Mouse (Mus musculus) midbrain, postnatal 0 days (tissue): ENCODE results near the gene Coq9. TPM values are rescaled to one million over a fixed set of nuclear protein-coding genes. Genes with fewer than 3 reads are reported as not detected.

Experiments used
- ATAC-seq: fragments of 200-750 bp; cut with Nextera tagmentation; 2 replicates; pipeline ENCODE4 v1.8.0; 2017; ENCODE audit warnings: moderate number of reproducible peaks, mild to moderate bottlenecking, moderate TSS enrichment, moderate library complexity; ENCODE audit not compliant: low FRiP score
- DNase-seq: peaks from one replicate; pipeline ENCODE4 v3.0.0-alpha.2; 2015; ENCODE audit warnings: low spot score
- H3K27ac ChIP-seq: fragments of 300-500 bp; sonication (generic); 2 replicates; pipeline ENCODE4 v1.5.1; 2014; ENCODE audit warnings: low read depth, mild to moderate bottlenecking, low read length, mixed read lengths
- H3K27me3 ChIP-seq: fragments of 300-500 bp; sonication (generic); 2 replicates; pipeline ENCODE4 v1.6.1; 2014; ENCODE audit warnings: low read length, control low read depth, mixed read lengths; ENCODE audit not compliant: insufficient read depth
- H3K36me3 ChIP-seq: fragments of 300-500 bp; sonication (generic); 2 replicates; pipeline ENCODE4 v1.6.1; 2014; ENCODE audit warnings: low read length, control low read depth, mixed read lengths; ENCODE audit not compliant: insufficient read depth
- H3K4me1 ChIP-seq: fragments of 300-500 bp; sonication (generic); 2 replicates; pipeline ENCODE4 v1.6.1; 2014; ENCODE audit warnings: mild to moderate bottlenecking, control low read depth, antibody characterized with exemption, low read length, mixed read lengths; ENCODE audit not compliant: insufficient read depth
- H3K4me2 ChIP-seq: fragments of 300-500 bp; sonication (generic); 2 replicates; pipeline ENCODE4 v1.6.1; 2014; ENCODE audit warnings: low read depth, mild to moderate bottlenecking, low read length, mixed read lengths; ENCODE audit not compliant: poor library complexity, severe bottlenecking
- H3K4me3 ChIP-seq: fragments of 300-500 bp; sonication (generic); 2 replicates; pipeline ENCODE4 v1.5.1; 2014; ENCODE audit warnings: low read depth, mild to moderate bottlenecking, low read length, moderate library complexity
- H3K9ac ChIP-seq: fragments of 300-500 bp; sonication (generic); replicated peaks from 2 replicates; pipeline ENCODE4 v1.6.1; 2014; ENCODE audit warnings: mild to moderate bottlenecking, low read length, moderate library complexity, mixed read lengths; ENCODE audit not compliant: poor library complexity, severe bottlenecking
- H3K9me3 ChIP-seq: fragments of 300-500 bp; sonication (generic); 2 replicates; pipeline ENCODE4 v1.6.1; 2016; ENCODE audit warnings: low read length, control low read depth
- CTCF ChIP-seq: IDR thresholded peaks from 2 replicates; pipeline ENCODE4 v1.5.1; 2016; ENCODE audit warnings: antibody characterized with exemption, mild to moderate bottlenecking
- WGBS: fragments of 180-500 bp; shearing (Covaris S2); extraction: QIAGEN DNeasy Blood & Tissue Kit; methylation state at CpG from one replicate; pipeline ENCODE4 v1.1.7; 2014; 5-methylcytosine and 5-hydroxymethylcytosine counted together
- polyA plus RNA-seq: library from polyadenylated mRNA; unstranded; fragments of >200 nt; fragmentation: Nextera tagmentation; extraction: Ambion mirVana; gene quantifications from 2 replicates; pipeline ENCODE4 v1.2.1, GENCODE M21; 2015
- total RNA-seq: library from RNA; depleted of rRNA; stranded (reverse); fragments of >200 nt; gene quantifications from 2 replicates; pipeline ENCODE4 v1.2.3, GENCODE M21; 2014

The Coq9 gene
- total and polyA plus RNA-seq, 2 experiments from 2014 or later: 46.5 to 101 TPM

DNA sequence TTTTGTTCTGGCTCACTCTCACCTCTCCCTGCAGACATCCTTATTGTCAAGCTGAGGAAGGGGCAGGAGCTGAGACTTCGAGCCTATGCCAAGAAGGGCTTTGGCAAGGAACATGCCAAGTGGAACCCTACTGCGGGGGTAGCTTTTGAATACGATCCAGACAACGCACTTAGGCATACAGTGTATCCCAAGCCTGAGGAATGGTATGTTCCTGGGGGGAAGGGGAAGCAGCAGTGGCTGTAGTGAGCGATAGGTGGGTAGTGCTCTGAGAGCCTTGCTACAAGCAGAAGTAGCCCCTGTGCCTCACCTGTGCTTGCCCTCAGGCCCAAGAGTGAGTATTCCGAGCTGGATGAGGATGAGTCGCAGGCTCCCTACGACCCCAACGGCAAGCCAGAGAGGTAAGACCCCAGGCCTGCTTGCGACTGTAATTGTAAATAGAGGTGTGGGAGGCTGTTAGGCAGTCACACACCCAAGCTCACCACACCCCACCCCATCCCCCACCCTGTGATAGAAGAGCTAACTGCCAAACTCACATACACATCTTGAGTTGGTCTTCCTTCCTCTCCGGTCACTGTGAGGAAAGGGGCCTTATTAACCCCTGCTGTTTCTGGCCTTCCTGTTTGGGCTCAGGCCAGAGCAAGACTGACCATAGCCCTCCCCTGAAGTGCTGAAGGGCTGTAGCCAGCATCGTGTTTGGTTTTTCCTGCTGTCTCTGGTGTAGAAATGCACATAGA, 24.5 kb downstream of the Coq9 start:
- no peak overlapping the region for H3K4me2 ChIP-seq
- no peaks in the 10 kb centered on the region for H3K4me1 ChIP-seq
- no peaks in the 10 kb centered on the region for H3K9me3 ChIP-seq
- DNase-seq (no peak), ATAC-seq (no peak)
- no peak overlapping the region for H3K9ac ChIP-seq
- H3K27ac ChIP-seq: no peak overlapping the region
- 89% methylated on average over 12 of the region's 12 CpGs for WGBS
- H3K27me3 ChIP-seq: no peaks in the 10 kb centered on the region
- H3K4me3 ChIP-seq: no peak overlapping the region
- no peak for TF ChIP-seq CTCF
- H3K36me3 ChIP-seq: peaks cover 53% of the 10 kb centered on the region

GRCm38 (mm10) chr8:94863897-94864673, 26.0 kb downstream of the Coq9 start:
- 0 out of 2 replicates have a peak, but pooled peaks have one; percentile 8 for TF ChIP-seq CTCF
- Histone ChIP-seq H3K4me1 (peaks cover 10% of the 10 kb centered on the region), H3K27me3 (no peaks in the 10 kb centered on the region), H3K9ac (no peak overlapping the region), H3K9me3 (no peaks in the 10 kb centered on the region), H3K36me3 (peaks cover 53% of the 10 kb centered on the region), H3K4me2 (no peak overlapping the region), H3K27ac (no peak overlapping the region), H3K4me3 (no peak overlapping the region)
- 78% methylated on average over 10 of the region's 10 CpGs for WGBS
- ATAC-seq (no peak), DNase-seq (no peak)

DNA sequence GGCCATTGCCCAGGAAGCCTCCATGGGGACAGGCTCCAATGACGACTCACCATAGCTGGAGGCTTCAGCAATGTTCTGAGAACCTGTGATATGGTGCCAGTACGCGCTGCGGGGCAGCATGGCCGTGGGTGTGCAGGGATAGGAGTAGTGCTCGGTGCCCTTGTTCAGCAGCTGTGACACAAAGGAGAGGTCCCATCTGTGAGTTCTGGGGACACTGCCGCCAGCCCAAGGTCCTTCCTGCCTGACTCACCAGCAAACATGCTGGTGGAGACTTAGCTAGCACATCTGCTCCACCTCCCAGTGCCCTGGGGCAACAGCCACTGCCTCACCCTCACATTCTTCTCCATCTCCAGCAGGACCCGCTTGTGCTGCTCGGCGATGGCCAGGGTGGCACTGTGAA, 27.2 kb downstream of the Coq9 start:
- H3K4me1 ChIP-seq: peaks cover 17% of the 10 kb centered on the region
- no peak for TF ChIP-seq CTCF
- WGBS: 88% methylated on average over 10 of the region's 10 CpGs
- H3K36me3 ChIP-seq: peaks cover 49% of the 10 kb centered on the region
- no peaks in the 10 kb centered on the region for H3K9me3 ChIP-seq
- no peak for DNase-seq
- no peak overlapping the region for H3K4me2 ChIP-seq
- H3K27ac ChIP-seq: no peak overlapping the region
- H3K9ac ChIP-seq: no peak overlapping the region
- H3K27me3 ChIP-seq: no peaks in the 10 kb centered on the region
- no peak for ATAC-seq
- H3K4me3 ChIP-seq: no peak overlapping the region

DNA sequence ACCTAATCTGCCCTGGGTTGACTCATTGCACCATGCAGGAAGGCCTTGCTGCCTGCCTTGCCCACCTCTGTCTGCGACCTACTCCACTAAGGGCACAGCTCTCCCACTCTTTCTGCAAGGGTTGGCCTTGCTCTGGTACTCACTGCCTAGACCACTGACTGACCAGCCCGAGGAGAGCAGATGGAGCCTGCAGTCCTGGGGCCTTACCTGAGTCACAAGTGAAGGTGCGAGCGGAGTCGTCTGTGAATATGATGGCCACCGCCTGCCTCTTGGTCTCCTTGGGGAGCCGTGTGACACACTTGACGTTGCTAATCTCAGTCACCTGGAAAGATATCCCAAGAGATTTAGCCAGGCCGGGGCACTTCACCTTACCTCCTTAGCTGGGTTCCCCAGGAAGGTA, 28.8 kb downstream of the Coq9 start:
- TF ChIP-seq CTCF: no peak
- H3K9ac ChIP-seq: no peak overlapping the region
- no peak overlapping the region for H3K4me2 ChIP-seq
- no peak for DNase-seq
- H3K27ac ChIP-seq: no peak overlapping the region
- WGBS: 92% methylated on average over 9 of the region's 9 CpGs
- H3K36me3 ChIP-seq: peaks cover 39% of the 10 kb centered on the region
- H3K9me3 ChIP-seq: no peaks in the 10 kb centered on the region
- ATAC-seq: no peak
- no peak overlapping the region for H3K4me3 ChIP-seq
- peaks cover 17% of the 10 kb centered on the region for H3K4me1 ChIP-seq
- no peaks in the 10 kb centered on the region for H3K27me3 ChIP-seq

GRCm38 (mm10) chr8:94869146-94869545, 31.0 kb downstream of the Coq9 start:
- no peak for DNase-seq
- peak overlapping the region; percentile 66 for H3K4me3 ChIP-seq
- H3K27me3 ChIP-seq: no peaks in the 10 kb centered on the region; the same call in 1 of the 2 replicates
- WGBS: 45% methylated on average over 7 of the region's 7 CpGs
- no peak for TF ChIP-seq CTCF
- peak overlapping the region; percentile 88 for H3K9ac ChIP-seq
- H3K36me3 ChIP-seq: peaks cover 30% of the 10 kb centered on the region
- peak overlapping the region; percentile 91 for H3K4me2 ChIP-seq
- ATAC-seq: no peak
- H3K27ac ChIP-seq: peak overlapping the region; percentile 81; the same call in 1 of the 2 replicates
- H3K9me3 ChIP-seq: no peaks in the 10 kb centered on the region
- peaks cover 17% of the 10 kb centered on the region for H3K4me1 ChIP-seq

DNA sequence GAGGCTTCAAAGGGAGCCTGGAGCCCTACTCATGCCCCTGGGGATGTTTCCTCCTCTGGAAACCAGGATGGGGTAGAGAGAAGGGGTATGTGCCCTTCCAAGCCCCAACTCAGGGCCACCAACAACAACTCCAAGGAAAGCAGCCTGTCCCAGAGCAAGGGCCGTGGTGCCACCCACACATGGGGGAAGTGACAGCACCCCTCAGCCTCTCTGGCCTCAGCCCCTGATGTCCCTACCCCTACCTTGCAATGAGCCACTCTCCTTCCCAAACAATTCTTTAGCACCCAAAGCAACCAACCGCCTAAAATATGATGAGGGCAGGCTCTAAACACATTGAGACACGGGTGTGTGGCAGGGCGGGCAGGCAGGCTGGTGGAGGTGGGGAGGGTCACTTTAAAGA, 31.9 kb downstream of the Coq9 start:
- Histone ChIP-seq H3K9me3 (no peaks in the 10 kb centered on the region), H3K4me1 (peaks cover 17% of the 10 kb centered on the region), H3K9ac (peak overlapping the region; percentile 88), H3K27me3 (peaks cover 5% of the 10 kb centered on the region; the same call in 1 of the 2 replicates), H3K36me3 (peaks cover 21% of the 10 kb centered on the region), H3K4me3 (peak overlapping the region; percentile 66), H3K4me2 (peak overlapping the region; percentile 91), H3K27ac (peak overlapping the region; percentile 81)
- no peak for DNase-seq
- TF ChIP-seq CTCF: no peak
- WGBS: 13% methylated on average over 4 of the region's 4 CpGs
- no peak for ATAC-seq
